Mouse (Mus musculus): ENCODE measurements around the gene Fbxw8.
A peak's percentile ranks its signal among the peaks of the same experiment; 100 is the strongest.

The Fbxw8 gene

GRCm38 (mm10) chr5:118155565-118155947, 292 bp upstream of the Fbxw8 start:
- DNase-seq (ENCODE audit: low spot score), result no peak

- DNase-seq (ENCODE audit: low spot score), result no peak
Observed at GRCm38 (mm10) chr5:118149711-118150110, 5.6 kb downstream of the Fbxw8 start.

GRCm38 (mm10) chr5:118147264-118147663, 8.0 kb downstream of the Fbxw8 start:
- DNase-seq (ENCODE audit: low spot score), result no peak

GRCm38 (mm10) chr5:118145999-118146679, 9.1 kb downstream of the Fbxw8 start:
- no peak for DNase-seq (ENCODE audit: low spot score)

GRCm38 (mm10) chr5:118145458-118145857, 9.8 kb downstream of the Fbxw8 start:
- DNase-seq (ENCODE audit: low spot score), result no peak

- DNase-seq (ENCODE audit: low spot score), result no peak
Observed at GRCm38 (mm10) chr5:118144770-118145169, 10.5 kb downstream of the Fbxw8 start.

- no peak for DNase-seq (ENCODE audit: low spot score)
Observed at GRCm38 (mm10) chr5:118144327-118144726, 10.9 kb downstream of the Fbxw8 start.

GRCm38 (mm10) chr5:118143211-118144026, 11.8 kb downstream of the Fbxw8 start:
- peak; percentile 53 for DNase-seq (ENCODE audit: low spot score)

- no peak for DNase-seq (ENCODE audit: low spot score)
Observed at GRCm38 (mm10) chr5:118142471-118142870, 12.8 kb downstream of the Fbxw8 start.

GRCm38 (mm10) chr5:118139630-118140029, 15.6 kb downstream of the Fbxw8 start:
- no peak for DNase-seq (ENCODE audit: low spot score)

GRCm38 (mm10) chr5:118136391-118136790, 18.9 kb downstream of the Fbxw8 start:
- no peak for DNase-seq (ENCODE audit: low spot score)

- DNase-seq (ENCODE audit: low spot score), result no peak
Observed at GRCm38 (mm10) chr5:118128651-118129050, 26.6 kb downstream of the Fbxw8 start.

GRCm38 (mm10) chr5:118128208-118128607, 27.1 kb downstream of the Fbxw8 start:
- peak; percentile 17 for DNase-seq (ENCODE audit: low spot score)

GRCm38 (mm10) chr5:118126671-118127070, 28.6 kb downstream of the Fbxw8 start:
- no peak for DNase-seq (ENCODE audit: low spot score)

- DNase-seq (ENCODE audit: low spot score), result no peak
Observed at GRCm38 (mm10) chr5:118123096-118123495, 32.2 kb downstream of the Fbxw8 start.

GRCm38 (mm10) chr5:118121928-118122327, 33.3 kb downstream of the Fbxw8 start:
- DNase-seq (ENCODE audit: low spot score), result no peak

GRCm38 (mm10) chr5:118120670-118121069, 34.6 kb downstream of the Fbxw8 start:
- DNase-seq (ENCODE audit: low spot score), result no peak

GRCm38 (mm10) chr5:118118922-118119321, 36.3 kb downstream of the Fbxw8 start:
- DNase-seq (ENCODE audit: low spot score), result no peak

- no peak for DNase-seq (ENCODE audit: low spot score)
Observed at GRCm38 (mm10) chr5:118118351-118118750, 36.9 kb downstream of the Fbxw8 start.

GRCm38 (mm10) chr5:118113617-118114016, 41.6 kb downstream of the Fbxw8 start:
- no peak for DNase-seq (ENCODE audit: low spot score)

GRCm38 (mm10) chr5:118113043-118113442, 42.2 kb downstream of the Fbxw8 start:
- DNase-seq (ENCODE audit: low spot score), result no peak

- no peak for DNase-seq (ENCODE audit: low spot score)
Observed at GRCm38 (mm10) chr5:118108794-118109440, 46.3 kb downstream of the Fbxw8 start.
